Mouse (Mus musculus) embryo, embryonic 11 days (tissue): ENCODE data around the gene Gm5072.
"Not testable (repeated sequence)": the region's sequence is repeated elsewhere in the genome, so short reads cannot be mapped to it uniquely, and the experiment has no call there.

Experiments used
- DNase-seq: peaks from one replicate; pipeline ENCODE4 v3.0.0-alpha.2; 2015

Gene Gm5072

GRCm38 (mm10) chrX:91392200-91392599, at the start of gene Gm5072:
Gm5072 (plus strand) TSS chrX:91392500.
- not testable (repeated sequence) for DNase-seq
